In genomic region chr10:5087336-5087735, GRCm38 (mm10) we compare ENCODE assay signal across 43 mouse cellular contexts. TPM values are rescaled to one million over a fixed set of nuclear protein-coding genes. Genes with fewer than 3 reads are reported as not detected.
"Had no signal": no experiment of that assay in that cellular context is flagged by ENCODE, and none has a peak within 500 bp of the region (broad histone marks: within the 10 kb centered on the region; RNA-seq: fewer than 3 reads in every experiment).

No protein-coding gene starts in this region.

- H3K4me1 ChIP-seq: heart, embryonic 10.5 days; heart, embryonic 13.5 days; heart, embryonic 15.5 days; hindbrain, embryonic 10.5 days; hindbrain, embryonic 12.5 days; hindbrain, embryonic 13.5 days; hindbrain, embryonic 15.5 days; intestine, embryonic 15.5 days had no signal

- H3K9ac ChIP-seq: heart, embryonic 13.5 days; heart, embryonic 15.5 days; hindbrain, embryonic 12.5 days; hindbrain, embryonic 13.5 days; hindbrain, embryonic 14.5 days; hindbrain, embryonic 15.5 days; intestine, embryonic 15.5 days; kidney, embryonic 15.5 days had no signal

- H3K9me3 ChIP-seq: heart, embryonic 10.5 days; heart, embryonic 13.5 days; heart, embryonic 15.5 days; hindbrain, embryonic 10.5 days; hindbrain, embryonic 12.5 days; hindbrain, embryonic 13.5 days; hindbrain, embryonic 15.5 days; intestine, embryonic 15.5 days; kidney, embryonic 15.5 days had no signal

- H3K4me2 ChIP-seq: heart, embryonic 11.5 days; heart, embryonic 13.5 days; heart, embryonic 15.5 days; hindbrain, embryonic 12.5 days; hindbrain, embryonic 13.5 days; hindbrain, embryonic 14.5 days; hindbrain, embryonic 15.5 days; intestine, embryonic 15.5 days; kidney, embryonic 15.5 days had no signal

- DNase-seq: heart, postnatal 10 days; heart, postnatal 14 days; heart, postnatal 36 days; heart, postnatal 4 days; kidney, adult 11 months; kidney, adult 18-20 months; kidney, adult 2 months; kidney, adult 8-10 months; kidney, adult 9 months; kidney, postnatal 10 days; kidney, postnatal 14 days; kidney, postnatal 25 days; kidney, postnatal 36 days; kidney, postnatal 4 days; layer of hippocampus, adult 9-11 months; layer of hippocampus, postnatal 36 days had no signal

- H3K4me3 ChIP-seq: heart, embryonic 10.5 days; heart, embryonic 13.5 days; heart, embryonic 15.5 days; hindbrain, embryonic 10.5 days; hindbrain, embryonic 12.5 days; hindbrain, embryonic 13.5 days; hindbrain, embryonic 15.5 days; intestine, embryonic 15.5 days; kidney, embryonic 15.5 days; layer of hippocampus, adult 2 months; left cerebral cortex, adult 2 months had no signal

- H3K36me3 ChIP-seq: hindbrain, embryonic 10.5 days; hindbrain, embryonic 12.5 days; hindbrain, embryonic 13.5 days; intestine, embryonic 15.5 days; kidney, embryonic 15.5 days had no signal

- H3K27ac ChIP-seq: heart, embryonic 10.5 days; heart, embryonic 13.5 days; heart, embryonic 15.5 days; hindbrain, embryonic 10.5 days; hindbrain, embryonic 12.5 days; hindbrain, embryonic 13.5 days; hindbrain, embryonic 14.5 days; hindbrain, embryonic 15.5 days; intestine, embryonic 15.5 days; kidney, embryonic 15.5 days; kidney, postnatal 0 days; layer of hippocampus, adult 2 months; left cerebral cortex, adult 2 months had no signal

- ATAC-seq: hindbrain, embryonic 16.5 days; inflammation-experienced regulatory T-cells, adult 6 months; intestine, embryonic 15.5 days; intestine, embryonic 16.5 days; intestine, postnatal 0 days had no signal

- H3K27me3 ChIP-seq: heart, embryonic 13.5 days; heart, embryonic 15.5 days; hindbrain, embryonic 12.5 days; hindbrain, embryonic 13.5 days; hindbrain, embryonic 15.5 days; intestine, embryonic 15.5 days; kidney, embryonic 15.5 days had no signal

RNA-seq across cellular contexts. Expression of gene Gm10097, which starts 18.3 kb away (rescaled TPM):
- total RNA-seq: hematopoietic stem cell, adult 5-6 weeks; layer of hippocampus, adult 18-20 months; layer of hippocampus, adult 2 months; layer of hippocampus, adult 8-10 months; layer of hippocampus, postnatal 10 days; layer of hippocampus, postnatal 14 days; layer of hippocampus, postnatal 25 days; layer of hippocampus, postnatal 36 days; left cerebral cortex, adult 18-20 months; left cerebral cortex, adult 2 months had no signal
- polyA plus RNA-seq: kidney, adult 2 months; kidney, embryonic 16.5 days; kidney, postnatal 0 days; large intestine, adult 2 months had no signal
